Mouse (Mus musculus) liver, adult 2 months (tissue): ENCODE results near the gene Ythdf1. TPM values are rescaled to one million over a fixed set of nuclear protein-coding genes. Genes with fewer than 3 reads are reported as not detected.

Experiments used
- DNase-seq: peaks from one replicate; pipeline ENCODE4 v3.0.0-alpha.2; 2011; ENCODE audit warnings: low read depth, low spot score; ENCODE audit errors: extremely low read depth
- H3K27ac ChIP-seq: fragments of 200-500 bp; replicated peaks from 2 replicates; pipeline ENCODE4 v1.5.1; 2012; ENCODE audit warnings: low read depth, mild to moderate bottlenecking, control low read depth, inconsistent platforms, low read length; ENCODE audit not compliant: insufficient read depth
- H3K27me3 ChIP-seq: fragments of 200-500 bp; 2 replicates; pipeline ENCODE4 v1.6.1; 2012; ENCODE audit warnings: mild to moderate bottlenecking, moderate library complexity, low read length, inconsistent platforms; ENCODE audit not compliant: control insufficient read depth, insufficient read depth
- H3K36me3 ChIP-seq: fragments of 200-500 bp; 2 replicates; pipeline ENCODE4 v1.6.1; 2012; ENCODE audit warnings: low read length, inconsistent platforms; ENCODE audit not compliant: control insufficient read depth, insufficient read depth
- H3K4me1 ChIP-seq: fragments of 200-500 bp; 2 replicates; pipeline ENCODE4 v1.6.1; 2011; ENCODE audit warnings: low read length; ENCODE audit not compliant: control insufficient read depth, insufficient read depth
- H3K4me3 ChIP-seq: fragments of 200-500 bp; 2 replicates; pipeline ENCODE4 v1.5.1; 2011; ENCODE audit warnings: low read depth, mild to moderate bottlenecking, control low read depth, low read length, moderate library complexity; ENCODE audit not compliant: insufficient read depth
- H3K79me2 ChIP-seq: fragments of 200-500 bp; 2 replicates; pipeline ENCODE4 v1.6.1; 2012; ENCODE audit warnings: inconsistent platforms, mild to moderate bottlenecking, low read length, moderate library complexity; ENCODE audit not compliant: control insufficient read depth, insufficient read depth
- H3K9ac ChIP-seq: fragments of 200-500 bp; 2 replicates; pipeline ENCODE4 v1.6.1; 2012; ENCODE audit warnings: low read depth, mild to moderate bottlenecking, control low read depth, inconsistent platforms, low read length
- CTCF ChIP-seq: fragments of 200-500 bp; IDR thresholded peaks from 2 replicates; pipeline ENCODE4 v1.5.1; 2011; ENCODE audit warnings: low read depth, low read length, control low read depth
- POLR2A ChIP-seq: fragments of 200-500 bp; IDR thresholded peaks from 2 replicates; pipeline ENCODE4 v1.6.1; 2011; ENCODE audit warnings: low read length, control low read depth; ENCODE audit not compliant: insufficient read depth; ENCODE audit errors: extremely low read depth
- WGBS: fragments of 180-500 bp; shearing (Covaris S2); methylation state at CpG from one replicate; pipeline ENCODE4 v1.1.7; 2018; 5-methylcytosine and 5-hydroxymethylcytosine counted together
- polyA plus RNA-seq: library from polyadenylated mRNA; depleted of rRNA; stranded (reverse); fragments of >200 nt; gene quantifications from 2 replicates; pipeline ENCODE4 v1.2.3, GENCODE M21; 2012
- total RNA-seq: library from RNA; depleted of rRNA; stranded (reverse); fragments of >200 nt; gene quantifications from 2 replicates; pipeline ENCODE4 v1.2.3, GENCODE M21; 2014

Gene Ythdf1
- total and polyA plus RNA-seq, 2 experiments = 9.7 to 35.4 TPM

DNA sequence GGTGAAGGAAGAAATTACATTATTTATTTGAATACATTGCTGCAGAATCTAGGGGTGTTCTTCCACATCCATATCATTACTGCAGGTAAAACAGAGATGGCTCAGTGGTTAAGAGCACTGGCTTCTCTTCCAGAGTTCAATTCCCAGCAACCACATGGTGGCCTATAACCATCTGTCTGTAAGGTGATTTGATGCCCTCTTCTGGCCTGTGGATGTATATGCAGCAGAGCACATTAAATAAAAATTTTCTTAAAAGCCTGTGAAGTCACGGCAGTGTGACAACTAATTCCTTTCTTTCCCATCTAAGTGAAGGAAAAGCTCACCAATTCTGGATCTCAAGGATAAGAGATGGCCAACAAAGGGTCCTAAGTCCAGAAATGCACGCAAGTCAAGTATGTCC, 18.7 kb downstream of the Ythdf1 start:
- 60% methylated on average over 2 of the region's 2 CpGs for WGBS
- no peak overlapping the region for H3K4me3 ChIP-seq
- no peak overlapping the region for H3K9ac ChIP-seq
- H3K36me3 ChIP-seq = peaks cover 10% of the 10 kb centered on the region
- H3K4me1 ChIP-seq = peaks cover 15% of the 10 kb centered on the region
- TF ChIP-seq CTCF (0 out of 2 replicates have a peak, but pooled peaks have one; percentile 8), POLR2A (no peak)
- H3K79me2 ChIP-seq = no peaks in the 10 kb centered on the region
- DNase-seq = peak; percentile 45
- no peaks in the 10 kb centered on the region for H3K27me3 ChIP-seq
- H3K27ac ChIP-seq = no peak overlapping the region

DNA sequence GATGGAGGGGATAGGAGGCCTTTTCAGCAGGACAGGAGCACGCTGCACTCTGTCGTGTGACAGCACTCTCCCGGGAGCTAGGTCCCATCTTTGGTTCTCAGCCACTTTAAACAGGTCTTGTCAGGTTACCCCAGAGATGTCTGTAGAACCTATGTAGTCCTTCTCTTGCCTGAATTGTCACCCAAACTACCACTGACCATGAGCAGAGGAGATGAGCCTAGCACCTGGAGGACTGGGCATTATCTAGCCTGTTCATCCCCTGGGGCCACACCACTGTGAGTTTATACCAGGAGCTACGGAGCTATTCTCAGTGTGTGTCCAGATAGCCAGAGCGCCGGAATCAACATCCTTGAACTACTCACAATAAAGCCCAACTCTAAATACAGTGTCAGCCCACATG, 22.9 kb downstream of the Ythdf1 start:
- Histone ChIP-seq H3K4me1 (no peaks in the 10 kb centered on the region), H3K27me3 (peaks cover 17% of the 10 kb centered on the region), H3K4me3 (no peak overlapping the region), H3K27ac (no peak overlapping the region), H3K9ac (no peak overlapping the region), H3K36me3 (no peaks in the 10 kb centered on the region), H3K79me2 (no peaks in the 10 kb centered on the region)
- DNase-seq = no peak
- 78% methylated on average over 6 of the region's 6 CpGs for WGBS
- TF ChIP-seq CTCF (no peak), POLR2A (no peak)

- DNase-seq = no peak
- 74% methylated on average over 15 of the region's 15 CpGs for WGBS
- no peaks in the 10 kb centered on the region for H3K4me1 ChIP-seq
- H3K27ac ChIP-seq = no peak overlapping the region
- H3K79me2 ChIP-seq = no peaks in the 10 kb centered on the region
- no peak for TF ChIP-seq CTCF
- no peak overlapping the region for H3K4me3 ChIP-seq
- no peaks in the 10 kb centered on the region for H3K36me3 ChIP-seq
- H3K9ac ChIP-seq = no peak overlapping the region
- H3K27me3 ChIP-seq = peaks cover 22% of the 10 kb centered on the region
Measured at GRCm38 (mm10) chr2:180896819-180897625, 23.7 kb downstream of the Ythdf1 start.

DNA sequence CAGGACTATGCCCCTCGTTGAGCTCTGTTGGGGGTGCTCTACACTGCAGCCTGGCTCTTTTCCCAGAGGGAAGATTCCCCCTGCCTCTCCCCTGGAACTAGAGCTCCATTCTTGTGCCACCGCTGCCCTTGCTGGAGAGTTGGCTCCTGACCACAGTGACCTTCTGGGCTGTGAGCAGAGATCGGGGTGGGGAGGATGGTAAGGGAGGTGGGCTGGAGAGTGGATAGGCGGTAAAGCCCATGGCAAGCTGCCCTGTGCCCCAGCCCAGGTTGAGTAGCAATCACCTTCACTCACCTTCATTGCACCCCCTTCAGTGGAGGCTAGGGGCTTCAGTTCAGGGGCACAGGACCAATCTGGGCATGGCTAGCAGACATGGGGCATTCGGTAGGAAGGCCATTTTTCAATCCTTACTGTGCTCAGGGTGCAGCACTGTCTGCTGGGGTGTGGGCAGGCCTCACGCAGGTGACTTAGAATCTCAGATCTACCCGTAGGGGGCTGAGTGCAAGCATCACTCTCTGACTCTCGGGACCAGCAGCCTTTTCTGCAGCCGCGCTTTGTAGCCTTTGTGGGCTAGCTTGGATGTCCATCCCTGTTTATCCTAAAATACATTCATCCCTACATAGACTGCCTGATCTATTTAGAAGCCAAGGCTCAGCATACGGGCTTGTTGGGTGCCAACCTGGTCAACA, 24.8 kb downstream of the Ythdf1 start:
- H3K79me2 ChIP-seq = no peaks in the 10 kb centered on the region
- H3K27me3 ChIP-seq = peaks cover 22% of the 10 kb centered on the region
- H3K36me3 ChIP-seq = no peaks in the 10 kb centered on the region
- no peak overlapping the region for H3K9ac ChIP-seq
- WGBS = 74% methylated on average over 11 of the region's 11 CpGs
- H3K4me3 ChIP-seq = no peak overlapping the region
- H3K4me1 ChIP-seq = no peaks in the 10 kb centered on the region
- TF ChIP-seq CTCF (no peak), POLR2A (no peak)
- no peak for DNase-seq
- H3K27ac ChIP-seq = no peak overlapping the region

- H3K4me1 ChIP-seq = no peaks in the 10 kb centered on the region
- no peaks in the 10 kb centered on the region for H3K36me3 ChIP-seq
- 80% methylated on average over 3 of the region's 3 CpGs for WGBS
- no peak overlapping the region for H3K9ac ChIP-seq
- H3K4me3 ChIP-seq = no peak overlapping the region
- TF ChIP-seq POLR2A = no peak
- no peak for TF ChIP-seq CTCF
- H3K27me3 ChIP-seq = peaks cover 24% of the 10 kb centered on the region
- H3K79me2 ChIP-seq = no peaks in the 10 kb centered on the region
- no peak for DNase-seq
- no peak overlapping the region for H3K27ac ChIP-seq
Measured at GRCm38 (mm10) chr2:180895321-180895720, 25.4 kb downstream of the Ythdf1 start.

DNA sequence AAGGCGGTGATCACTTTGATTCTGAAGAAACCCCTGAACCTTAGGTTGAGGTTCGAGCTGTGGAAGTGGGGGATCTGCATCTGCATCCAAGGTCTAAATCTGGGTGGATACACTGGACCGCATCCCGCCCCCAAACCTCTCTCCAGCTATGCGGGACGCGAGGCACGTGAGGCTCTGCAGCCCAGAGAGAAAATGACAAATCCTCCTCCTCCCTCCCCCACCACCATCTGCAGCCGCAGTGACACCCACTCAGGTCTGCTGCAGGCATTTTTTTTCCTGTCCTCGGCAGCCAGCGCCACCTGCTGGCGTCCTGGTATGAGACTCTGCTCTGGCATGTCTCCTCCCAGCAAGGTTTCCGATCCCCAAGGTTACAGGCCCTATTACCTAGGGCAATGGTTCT, 26.0 kb downstream of the Ythdf1 start:
- H3K9ac ChIP-seq = no peak overlapping the region
- WGBS = 4% methylated on average over 13 of the region's 13 CpGs

More for the DNA sequence above, 26.0 kb downstream of the Ythdf1 start:
- Histone ChIP-seq H3K79me2 (no peaks in the 10 kb centered on the region), H3K27me3 (peaks cover 30% of the 10 kb centered on the region), H3K36me3 (no peaks in the 10 kb centered on the region), H3K4me1 (no peaks in the 10 kb centered on the region), H3K27ac (no peak overlapping the region), H3K4me3 (no peak overlapping the region)
- DNase-seq = no peak
- peak; percentile 86 for TF ChIP-seq CTCF
- TF ChIP-seq POLR2A = no peak
